Mouse (Mus musculus) liver, postnatal 0 days (tissue): ENCODE data around the gene Ano2.

Experiments used
- CTCF ChIP-seq: sonication (generic); IDR thresholded peaks from 2 replicates; pipeline ENCODE4 v1.5.1; 2016; ENCODE audit warnings: antibody characterized with exemption, low read depth
- EP300 ChIP-seq: IDR thresholded peaks from 2 replicates; pipeline ENCODE4 v1.6.1; 2016; ENCODE audit warnings: antibody characterized with exemption, low read depth, mild to moderate bottlenecking

DNA sequence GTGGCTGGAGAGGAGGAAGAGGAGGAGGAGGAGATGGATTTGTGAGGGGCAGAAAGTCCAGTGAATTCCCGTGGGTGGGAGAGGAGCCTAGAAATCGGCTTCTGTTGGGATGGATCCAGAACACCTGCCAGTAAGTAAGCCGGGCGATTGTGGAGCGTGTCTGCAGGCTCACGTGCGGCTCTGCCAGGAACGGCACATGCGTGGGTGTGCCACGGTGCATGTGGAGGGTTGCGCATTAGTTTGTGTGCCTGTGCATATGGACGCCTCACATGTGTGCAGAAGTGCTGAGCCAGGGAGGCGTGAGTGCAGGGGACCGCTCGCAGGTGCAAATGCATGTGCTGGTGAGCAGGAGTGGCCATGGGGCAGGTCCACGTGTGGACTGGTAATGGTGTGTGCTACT is 21.0 kb downstream of the Ano2 start:
- no peak for TF ChIP-seq EP300
- no peak for TF ChIP-seq CTCF
